Mouse (Mus musculus): ENCODE results near the gene Pdzrn3.
A peak's percentile ranks its signal among the peaks of the same experiment; 100 is the strongest.

Pdzrn3 gene

GRCm38 (mm10) chr6:101327196-101327595 is 50.5 kb downstream of the Pdzrn3 start:
- DNase-seq (ENCODE audit: low read depth): no peak

GRCm38 (mm10) chr6:101325842-101326639 is 51.7 kb downstream of the Pdzrn3 start:
- no peak for DNase-seq (ENCODE audit: low read depth)

DNA sequence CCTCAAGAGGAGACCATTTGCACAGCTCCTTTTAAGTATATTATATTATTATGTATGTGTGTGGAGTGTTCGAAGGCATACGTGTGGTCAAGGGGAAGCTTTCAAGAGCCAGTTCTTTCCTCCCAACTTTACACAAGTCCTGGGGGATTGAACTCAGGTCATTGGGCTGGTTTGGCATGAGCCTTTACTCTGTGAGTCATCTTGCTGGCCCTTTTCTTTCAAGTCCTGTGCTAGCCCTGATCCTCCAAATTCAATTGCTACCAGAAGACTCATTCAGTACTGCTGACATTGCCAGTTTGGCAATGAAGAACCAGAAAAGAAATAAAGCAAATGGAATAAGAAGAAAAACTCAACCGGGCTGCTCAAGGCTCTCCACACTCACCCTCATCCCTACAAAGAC is 55.1 kb downstream of the Pdzrn3 start:
- DNase-seq (ENCODE audit: low read depth): peak; percentile 64

- DNase-seq (ENCODE audit: low read depth): no peak
Measured at GRCm38 (mm10) chr6:101320386-101320785, 57.3 kb downstream of the Pdzrn3 start.

DNA sequence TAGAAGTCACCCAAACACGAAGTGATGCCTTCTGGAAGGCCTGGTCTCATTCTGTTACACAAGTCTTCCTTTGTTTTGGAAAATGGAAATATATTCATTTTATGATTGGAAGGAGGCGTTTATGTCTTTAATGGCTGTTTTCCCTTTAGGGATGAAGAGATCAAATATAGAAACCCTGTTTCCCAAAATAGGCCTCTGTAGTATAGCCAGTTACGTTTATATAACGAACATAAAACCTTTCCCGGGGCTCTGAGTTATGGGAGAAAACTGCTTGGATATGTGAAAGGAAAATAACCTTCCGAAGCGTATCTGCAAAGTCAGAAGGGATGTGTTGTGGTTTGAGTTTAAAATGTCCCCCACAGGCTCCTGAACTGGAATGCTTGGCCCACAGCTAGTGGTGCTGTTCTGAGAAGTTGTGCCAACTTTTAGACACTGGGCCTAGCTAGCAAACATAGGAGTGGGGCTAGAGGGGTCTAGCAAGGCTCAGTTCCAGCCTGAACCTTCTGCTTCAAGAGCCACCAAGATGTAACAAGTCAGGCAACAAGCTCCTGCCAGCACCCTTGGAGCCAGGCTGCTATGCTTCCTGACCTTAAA is 58.2 kb downstream of the Pdzrn3 start:
- no peak for DNase-seq (ENCODE audit: low read depth)

DNA sequence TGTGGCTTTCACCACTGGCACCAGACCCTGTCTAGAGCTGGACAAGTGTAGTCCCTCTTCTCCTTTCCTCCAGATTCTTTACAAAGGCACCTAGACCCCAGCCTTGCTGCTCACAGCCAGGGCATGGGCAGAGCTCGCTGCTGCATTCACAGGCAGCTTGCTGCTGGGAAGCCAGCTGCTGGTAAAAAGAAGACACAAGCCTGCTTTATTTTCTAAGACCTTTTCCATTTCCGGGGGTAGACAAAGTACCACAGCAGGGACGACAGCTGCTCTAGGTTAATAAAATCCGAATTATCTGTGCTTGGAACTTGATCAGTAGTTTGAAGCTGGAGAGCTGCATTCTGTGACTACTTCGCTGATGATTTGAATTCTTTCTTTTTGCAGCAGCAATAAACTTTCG is 59.2 kb downstream of the Pdzrn3 start:
- DNase-seq (ENCODE audit: low read depth): no peak

DNA sequence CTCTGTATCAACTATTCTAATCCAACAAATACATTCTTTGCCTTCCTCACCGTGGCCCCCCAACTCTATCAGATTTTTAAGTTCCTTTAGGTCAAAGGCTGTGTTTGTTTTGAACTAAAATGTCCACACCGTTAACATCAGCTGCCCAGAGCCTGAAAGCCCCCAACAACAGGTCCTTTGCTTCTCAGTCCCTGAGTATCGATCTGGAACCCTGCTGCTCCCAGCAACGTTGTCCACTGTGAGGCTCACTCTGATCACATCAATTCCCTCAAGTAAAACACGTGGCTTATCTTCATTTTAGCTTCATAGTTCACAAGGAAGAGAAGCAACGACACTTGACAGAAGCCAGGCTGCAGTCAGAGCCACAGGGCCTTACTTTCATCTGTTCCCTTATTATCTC is 66.3 kb downstream of the Pdzrn3 start:
- DNase-seq (ENCODE audit: low read depth): no peak

DNA sequence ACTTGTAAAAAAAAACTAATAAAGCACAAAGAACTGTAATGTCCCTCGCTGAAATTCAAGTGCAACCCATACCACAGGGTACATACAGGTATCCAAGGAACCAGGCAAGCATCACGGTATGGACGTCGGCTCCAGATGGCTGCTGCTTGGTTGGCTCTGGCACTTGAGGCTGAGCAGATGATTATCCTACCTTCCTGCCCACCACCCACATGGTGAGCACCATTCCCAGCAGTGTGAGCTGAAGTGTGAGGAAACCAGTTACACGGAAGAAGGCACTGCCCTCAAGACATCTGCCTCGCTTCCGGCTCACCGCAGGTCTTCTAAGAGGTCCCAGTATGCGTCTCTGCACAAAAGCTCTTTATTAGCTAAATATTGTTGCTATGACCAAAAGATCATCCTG is 67.2 kb downstream of the Pdzrn3 start:
- no peak for DNase-seq (ENCODE audit: low read depth)

GRCm38 (mm10) chr6:101307964-101308531 is 69.6 kb downstream of the Pdzrn3 start:
- no peak for DNase-seq (ENCODE audit: low read depth)

DNA sequence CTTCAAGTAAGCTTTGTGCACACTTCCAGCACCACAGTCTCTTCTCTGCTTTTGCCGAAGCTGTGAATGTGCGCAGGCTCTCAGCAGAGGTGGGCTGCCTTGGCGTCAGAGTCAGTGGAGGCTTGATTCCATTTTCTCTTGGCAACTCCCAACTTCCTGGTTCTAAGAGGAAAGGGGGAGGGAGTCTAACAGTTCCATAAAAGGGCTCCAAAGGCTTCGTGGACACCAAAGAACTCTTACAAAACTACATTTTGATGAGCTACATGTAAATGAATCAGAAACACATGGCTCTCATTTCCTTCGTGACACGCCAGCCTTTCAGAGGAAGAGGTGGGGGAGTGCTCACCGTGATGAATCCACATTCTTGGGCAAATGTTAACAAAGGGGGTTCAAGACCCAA is 70.9 kb downstream of the Pdzrn3 start:
- DNase-seq (ENCODE audit: low read depth): no peak

DNA sequence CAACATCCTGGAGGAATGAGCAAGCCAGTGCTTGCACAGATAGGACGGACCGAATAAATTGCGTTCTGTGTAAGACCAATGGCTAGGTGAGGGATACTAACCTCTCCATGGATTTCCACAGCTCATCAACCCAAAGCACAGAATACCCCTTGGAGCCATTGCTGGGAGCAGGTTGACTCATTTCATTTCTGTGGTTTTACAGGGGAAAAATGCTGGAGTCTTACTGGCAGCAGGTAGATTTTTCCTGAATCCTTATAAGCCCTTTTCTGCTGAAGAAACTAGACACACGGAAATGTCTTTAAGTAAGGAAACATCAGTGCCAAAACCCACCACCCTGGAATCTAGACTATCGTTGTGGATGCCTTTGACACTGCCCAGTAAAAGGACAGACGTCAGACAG is 72.2 kb downstream of the Pdzrn3 start:
- no peak for DNase-seq (ENCODE audit: low read depth)

DNA sequence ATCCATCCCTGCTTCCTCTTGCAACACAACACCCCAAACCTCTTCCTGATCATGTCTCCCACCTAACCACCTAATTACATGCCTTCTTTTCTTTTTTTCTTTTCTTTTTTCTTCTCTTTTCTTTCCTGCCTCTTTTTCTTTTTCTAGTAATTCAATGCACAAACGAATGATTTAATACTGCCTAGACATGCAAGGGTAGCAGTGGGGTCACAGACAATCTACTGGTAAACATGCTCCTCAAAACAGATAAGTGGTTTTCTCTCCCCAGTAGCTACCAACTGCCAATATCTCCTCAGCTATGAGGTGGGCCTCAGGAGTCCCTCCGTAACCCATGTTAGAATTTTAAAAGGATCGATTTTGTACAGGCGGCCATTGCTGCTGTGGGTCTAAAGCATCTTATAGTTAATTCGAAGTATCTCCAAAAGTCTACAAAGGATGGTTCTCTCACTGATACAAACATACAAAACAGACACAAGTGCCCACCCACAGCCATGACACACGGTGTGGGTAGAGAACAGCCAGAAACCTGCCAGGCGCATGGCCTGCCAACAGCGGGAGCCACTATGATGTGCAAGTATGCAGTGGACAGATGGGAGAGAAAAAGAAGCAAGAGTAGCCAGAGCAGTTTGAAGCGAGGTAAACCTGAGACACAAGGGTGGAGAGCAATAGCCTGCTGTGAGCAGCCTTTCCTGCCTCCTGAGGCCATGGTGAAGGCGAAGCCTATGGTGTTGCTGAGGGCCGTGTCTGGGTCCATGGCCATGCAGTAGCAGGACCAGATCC is 73.5 kb downstream of the Pdzrn3 start:
- no peak for DNase-seq (ENCODE audit: low read depth)

GRCm38 (mm10) chr6:101303501-101303900 is 74.2 kb downstream of the Pdzrn3 start:
- no peak for DNase-seq (ENCODE audit: low read depth)

DNA sequence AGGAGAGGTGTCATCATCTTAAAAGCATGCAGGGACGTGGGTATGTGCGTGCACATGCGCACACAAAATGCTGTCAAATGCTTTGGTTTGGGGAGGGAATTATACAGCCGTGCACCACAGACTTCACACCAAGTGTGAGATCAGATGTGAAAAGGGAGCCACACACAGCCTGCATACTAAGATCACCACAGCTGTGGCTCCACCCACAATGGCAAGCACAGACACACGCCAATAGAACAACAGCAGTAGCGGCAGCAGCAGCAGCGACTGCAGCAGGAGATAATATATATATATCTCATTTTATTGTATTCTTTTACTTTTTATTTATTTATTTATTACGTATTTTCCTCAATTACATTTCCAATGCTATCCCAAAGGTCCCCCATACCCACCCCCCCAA is 76.5 kb downstream of the Pdzrn3 start:
- DNase-seq (ENCODE audit: low read depth): no peak

GRCm38 (mm10) chr6:101299434-101299833 is 78.3 kb downstream of the Pdzrn3 start:
- no peak for DNase-seq (ENCODE audit: low read depth)

DNA sequence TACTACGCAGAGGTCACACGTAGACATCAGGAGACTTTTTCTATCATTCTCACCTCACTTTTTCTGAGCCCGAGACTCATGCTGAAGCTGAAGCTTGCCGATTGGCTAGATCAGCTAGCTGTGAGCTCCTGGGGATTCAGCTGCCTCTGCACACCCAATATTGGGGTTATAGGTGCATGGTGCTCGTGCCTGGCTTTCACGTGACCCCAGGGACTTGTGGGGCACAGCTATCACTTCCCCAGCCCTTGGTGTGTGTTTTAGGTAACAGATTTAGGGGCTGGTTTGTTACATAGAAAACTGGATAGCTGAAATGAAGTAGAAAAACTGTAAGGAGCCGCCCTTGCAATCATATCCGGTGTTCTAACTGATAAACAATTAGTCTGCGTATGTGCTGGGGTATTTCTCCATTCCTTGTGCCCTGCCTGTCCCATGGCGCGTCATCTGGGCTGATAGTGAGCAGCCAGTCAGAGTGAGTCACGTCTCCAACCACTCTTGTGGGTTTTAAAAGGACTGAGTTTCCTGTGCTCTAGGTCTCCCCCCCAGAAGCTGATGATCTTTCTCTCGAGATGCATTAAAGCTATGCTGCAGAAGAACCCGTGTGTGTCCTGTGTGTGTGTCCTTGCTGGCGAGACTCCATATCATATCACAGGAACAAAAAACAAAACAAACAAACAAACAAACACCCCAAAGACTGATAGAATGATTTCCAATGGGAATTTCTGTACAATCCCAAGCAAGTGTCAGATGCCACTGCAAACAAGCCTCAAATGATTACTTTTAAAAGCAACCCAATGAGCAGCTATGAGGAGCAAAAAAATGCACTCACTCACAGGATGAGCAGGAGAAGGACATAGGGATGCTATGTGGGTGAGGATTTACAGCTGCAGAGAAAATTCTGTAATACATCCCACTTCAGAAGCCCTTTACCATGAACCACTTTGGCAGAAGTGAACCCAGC is 79.9 kb downstream of the Pdzrn3 start:
- no peak for DNase-seq (ENCODE audit: low read depth)

DNA sequence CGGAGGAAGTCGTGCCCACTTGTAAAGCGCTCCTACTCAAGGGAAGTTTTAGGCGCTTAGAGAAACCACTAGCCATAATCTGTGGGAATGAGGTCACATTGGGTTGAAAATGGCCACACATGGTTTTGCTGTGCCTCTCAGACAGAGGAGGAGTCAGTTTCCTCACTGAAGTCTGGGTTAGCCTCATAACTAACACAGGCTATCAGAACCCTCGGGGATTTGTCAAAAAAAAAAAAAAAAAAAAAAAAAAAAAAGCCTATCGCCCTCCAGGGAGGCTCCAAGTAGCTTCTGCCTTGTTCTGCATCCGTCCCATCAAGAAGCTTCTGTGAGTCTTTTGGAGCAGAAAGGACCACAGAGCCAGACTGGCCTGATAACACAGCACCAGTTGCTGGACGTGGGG is 80.7 kb downstream of the Pdzrn3 start:
- no peak for DNase-seq (ENCODE audit: low read depth)

- no peak for DNase-seq (ENCODE audit: low read depth)
Measured at GRCm38 (mm10) chr6:101296280-101296679, 81.4 kb downstream of the Pdzrn3 start.

- DNase-seq (ENCODE audit: low read depth): no peak
Measured at GRCm38 (mm10) chr6:101293036-101293572, 84.6 kb downstream of the Pdzrn3 start.

GRCm38 (mm10) chr6:101291944-101292343 is 85.8 kb downstream of the Pdzrn3 start:
- no peak for DNase-seq (ENCODE audit: low read depth)

DNA sequence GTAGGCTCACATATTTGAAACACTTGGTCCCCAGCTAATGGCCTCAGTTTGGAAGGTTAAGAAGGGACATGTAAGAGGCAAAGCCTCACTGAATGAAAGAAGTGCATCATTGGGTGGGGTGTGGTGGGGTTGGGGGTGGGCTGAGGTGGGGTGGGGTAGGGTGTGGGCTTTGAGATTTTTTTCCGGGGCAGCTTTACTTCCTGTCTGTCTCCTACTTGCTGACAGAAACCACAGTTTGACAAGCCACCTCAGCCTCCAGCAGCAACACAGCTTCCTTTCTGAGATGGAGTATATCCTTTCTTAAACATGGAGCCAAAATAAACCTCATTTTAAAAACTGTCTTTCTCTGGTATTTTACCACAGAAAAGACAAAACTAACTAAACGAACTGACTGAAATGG is 87.5 kb downstream of the Pdzrn3 start:
- DNase-seq (ENCODE audit: low read depth): no peak
